Mouse (Mus musculus): ENCODE results near the gene Wdr95. TPM values are rescaled to one million over a fixed set of nuclear protein-coding genes. Genes with fewer than 3 reads are reported as not detected.

Gene Wdr95
- polyA plus RNA-seq, 1 experiment from 2014 or later: 0.36 TPM

DNA sequence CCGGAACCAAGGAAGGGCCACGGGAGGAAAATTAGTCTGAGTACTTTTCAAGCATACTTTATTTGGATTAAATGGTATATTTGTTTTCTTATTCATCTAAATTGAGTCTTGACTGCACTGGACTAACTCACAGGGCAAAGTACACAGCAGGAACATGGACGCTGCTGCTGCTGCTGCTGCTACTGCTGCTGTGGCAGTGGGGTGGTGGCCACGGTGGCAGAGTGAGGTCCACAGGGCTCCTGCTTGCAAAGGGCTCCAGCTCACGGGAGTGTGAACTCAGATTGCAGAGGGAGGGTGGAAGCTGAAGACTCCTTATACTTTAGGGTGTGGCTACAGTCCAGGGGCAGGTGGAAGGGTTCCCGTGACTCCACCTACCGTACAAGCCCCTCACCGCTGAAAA, 23.5 kb upstream of the Wdr95 start:
- 47% methylated on average over 8 of the region's 8 CpGs for WGBS
- Histone ChIP-seq H3K27ac (ENCODE audit: low read length) (no peak overlapping the region), H3K4me3 (ENCODE audit: low read depth, low read length) (no peak overlapping the region), H3K27me3 (replicated peaks; ENCODE audit: insufficient read depth, low read length) (no peaks in the 10 kb centered on the region), H3K9me3 (ENCODE audit: low read length) (no peaks in the 10 kb centered on the region), H3K4me2 (replicated peaks; ENCODE audit: low read depth, low read length) (no peak overlapping the region), H3K9ac (replicated peaks; ENCODE audit: low read depth) (no peak overlapping the region), H3K36me3 (ENCODE audit: insufficient read depth, low read length) (no peaks in the 10 kb centered on the region), H3K4me1 (ENCODE audit: insufficient read depth, low read depth, low read length) (no peaks in the 10 kb centered on the region; the same call in 1 of the 2 replicates)
- no peak for TF ChIP-seq CTCF (IDR thresholded peaks at IDR 0.05)
- no peak for TF ChIP-seq EP300 (IDR thresholded peaks at IDR 0.05)
- DNase-seq (ENCODE audit: low spot score): no peak
- no peak for ATAC-seq

DNA sequence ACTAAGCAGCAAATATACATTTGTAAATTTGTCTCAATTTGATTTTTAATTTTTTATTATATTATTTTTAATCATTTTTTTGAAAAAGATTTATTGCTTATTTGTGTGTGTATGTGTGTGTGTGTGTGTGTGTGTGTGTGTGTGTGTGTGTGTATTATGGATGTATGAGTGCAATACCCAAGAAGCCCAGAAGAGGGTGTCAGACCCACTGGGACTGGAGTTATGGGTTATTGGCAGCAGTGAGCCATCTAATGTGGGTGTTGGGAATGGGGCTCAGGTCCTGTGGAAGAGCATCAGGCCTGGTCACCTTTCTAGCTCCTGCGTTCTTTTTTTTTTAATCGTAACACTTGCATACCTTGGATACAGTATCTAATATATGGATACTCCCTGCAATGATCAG, 22.4 kb upstream of the Wdr95 start:
- H3K27ac ChIP-seq (ENCODE audit: low read length): no peak overlapping the region
- no peak overlapping the region for H3K9ac ChIP-seq (replicated peaks; ENCODE audit: low read depth)
- H3K27me3 ChIP-seq (replicated peaks; ENCODE audit: insufficient read depth, low read length): no peaks in the 10 kb centered on the region
- no peak overlapping the region for H3K4me3 ChIP-seq (ENCODE audit: low read depth, low read length)
- WGBS: 100% methylated on average over 2 of the region's 2 CpGs
- no peaks in the 10 kb centered on the region for H3K9me3 ChIP-seq (ENCODE audit: low read length)
- no peak for DNase-seq (ENCODE audit: low spot score)
- H3K4me2 ChIP-seq (replicated peaks; ENCODE audit: low read depth, low read length): no peak overlapping the region
- H3K4me1 ChIP-seq (ENCODE audit: insufficient read depth, low read depth, low read length): no peaks in the 10 kb centered on the region; the same call in 1 of the 2 replicates
- no peaks in the 10 kb centered on the region for H3K36me3 ChIP-seq (ENCODE audit: insufficient read depth, low read length)
- no peak for TF ChIP-seq EP300 (IDR thresholded peaks at IDR 0.05)
- TF ChIP-seq CTCF (IDR thresholded peaks at IDR 0.05): no peak
- ATAC-seq: no peak

DNA sequence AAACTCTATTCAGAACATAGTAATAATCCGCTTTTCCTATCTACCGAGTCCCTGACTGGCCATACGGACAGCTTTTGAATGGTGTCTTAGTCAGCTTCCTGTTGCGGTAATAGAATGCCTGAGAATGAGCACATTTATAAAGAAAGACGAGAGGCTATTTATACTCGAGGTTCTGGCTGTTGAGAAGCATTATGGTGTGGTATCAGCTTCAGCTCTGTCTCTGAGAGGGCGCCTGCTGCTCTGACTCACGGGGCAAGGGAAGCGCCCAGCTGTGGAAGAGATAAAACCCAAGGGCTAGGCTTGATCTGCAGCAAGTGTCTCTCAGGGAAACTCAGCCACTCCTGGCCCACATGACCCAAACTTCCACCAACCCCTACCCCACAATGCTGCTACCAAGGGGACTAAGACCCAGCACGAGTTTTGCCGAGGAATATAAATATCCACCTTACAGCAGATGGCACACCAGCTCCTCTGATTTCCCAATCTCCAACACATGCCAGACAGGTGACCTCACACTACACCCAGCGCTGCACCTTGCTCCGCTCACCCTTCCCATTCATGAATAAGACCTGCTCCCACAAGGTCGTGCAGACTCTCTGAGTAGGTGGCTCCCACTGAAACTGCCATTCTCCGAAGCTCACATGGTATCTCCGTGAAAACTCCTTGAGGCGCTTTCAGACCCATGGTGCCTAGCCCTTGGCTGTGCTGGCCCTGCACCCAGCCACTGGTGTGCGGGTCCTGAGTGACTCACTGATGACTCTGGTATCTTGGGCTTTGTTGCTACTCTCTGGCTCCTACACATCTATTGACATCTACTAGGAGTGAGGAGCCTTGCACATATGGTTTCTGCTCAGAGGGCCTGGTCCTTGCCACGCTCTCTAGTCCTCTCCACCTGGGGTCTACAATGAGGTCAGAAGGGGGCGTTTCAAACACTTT, 20.1 kb upstream of the Wdr95 start:
- Histone ChIP-seq H3K4me3 (ENCODE audit: low read depth, low read length) (no peak overlapping the region), H3K9me3 (ENCODE audit: low read length) (no peaks in the 10 kb centered on the region), H3K4me1 (ENCODE audit: insufficient read depth, low read depth, low read length) (peaks cover under 1% of the 10 kb centered on the region; the same call in 1 of the 2 replicates), H3K36me3 (ENCODE audit: insufficient read depth, low read length) (no peaks in the 10 kb centered on the region), H3K4me2 (replicated peaks; ENCODE audit: low read depth, low read length) (no peak overlapping the region), H3K27ac (ENCODE audit: low read length) (no peak overlapping the region), H3K9ac (replicated peaks; ENCODE audit: low read depth) (no peak overlapping the region), H3K27me3 (replicated peaks; ENCODE audit: insufficient read depth, low read length) (no peaks in the 10 kb centered on the region)
- ATAC-seq: 0 out of 2 replicates have a peak, but pooled peaks have one; percentile 38
- DNase-seq (ENCODE audit: low spot score): no peak
- 67% methylated on average over 20 of the region's 20 CpGs for WGBS
- no peak for TF ChIP-seq CTCF (IDR thresholded peaks at IDR 0.05)

DNA sequence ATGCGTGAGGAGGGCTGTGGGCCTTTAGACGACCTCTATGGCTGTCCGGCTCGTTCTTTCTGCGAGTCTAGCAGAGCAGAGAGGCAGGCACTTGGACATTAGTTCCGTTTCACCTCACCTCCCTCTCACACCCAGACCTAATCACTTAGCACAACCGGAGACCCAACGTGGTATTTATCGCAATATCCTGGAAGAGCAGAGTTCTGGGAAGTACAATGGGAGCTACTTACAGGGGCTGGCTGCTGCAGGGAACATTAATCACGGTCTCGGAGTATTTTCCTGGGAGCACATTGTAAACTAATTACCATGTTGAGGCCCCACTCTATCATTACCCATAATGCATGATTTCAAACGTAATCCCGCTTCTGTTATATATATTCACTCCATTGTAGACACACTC, 18.2 kb upstream of the Wdr95 start:
- DNase-seq (ENCODE audit: low spot score) (no peak), ATAC-seq (no peak)
- H3K4me1 ChIP-seq (ENCODE audit: insufficient read depth, low read depth, low read length): peaks cover 7% of the 10 kb centered on the region; the same call in 1 of the 2 replicates
- H3K27me3 ChIP-seq (replicated peaks; ENCODE audit: insufficient read depth, low read length): no peaks in the 10 kb centered on the region
- H3K9ac ChIP-seq (replicated peaks; ENCODE audit: low read depth): no peak overlapping the region
- H3K36me3 ChIP-seq (ENCODE audit: insufficient read depth, low read length): no peaks in the 10 kb centered on the region
- WGBS: 71% methylated on average over 13 of the region's 13 CpGs
- H3K9me3 ChIP-seq (ENCODE audit: low read length): no peaks in the 10 kb centered on the region
- no peak overlapping the region for H3K4me2 ChIP-seq (replicated peaks; ENCODE audit: low read depth, low read length)
- TF ChIP-seq CTCF (IDR thresholded peaks at IDR 0.05) (no peak), EP300 (IDR thresholded peaks at IDR 0.05) (no peak)
- no peak overlapping the region for H3K27ac ChIP-seq (ENCODE audit: low read length)
- no peak overlapping the region for H3K4me3 ChIP-seq (ENCODE audit: low read depth, low read length)

DNA sequence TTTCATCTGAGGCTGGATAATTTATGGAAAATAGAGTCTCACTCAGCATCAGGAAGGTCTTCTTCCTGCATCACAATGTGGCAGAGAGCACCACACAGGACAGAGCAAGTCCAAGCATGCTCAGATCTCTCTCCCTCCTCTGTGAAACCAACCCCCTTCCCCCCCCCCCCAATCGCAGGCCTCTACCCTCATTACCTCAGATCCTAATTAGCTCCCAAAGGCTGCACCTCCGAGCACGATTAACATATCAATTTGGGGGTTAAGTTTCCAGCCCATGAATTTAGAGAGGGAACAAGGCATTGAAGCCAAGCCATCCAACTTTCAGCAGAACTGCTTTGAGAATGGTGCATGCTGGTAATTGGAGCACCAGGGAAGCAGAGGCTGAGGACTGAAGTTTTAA, 15.8 kb upstream of the Wdr95 start:
- Histone ChIP-seq H3K4me1 (ENCODE audit: insufficient read depth, low read depth, low read length) (peaks cover 7% of the 10 kb centered on the region; the same call in 1 of the 2 replicates), H3K4me2 (replicated peaks; ENCODE audit: low read depth, low read length) (no peak overlapping the region), H3K27ac (ENCODE audit: low read length) (no peak overlapping the region), H3K27me3 (replicated peaks; ENCODE audit: insufficient read depth, low read length) (no peaks in the 10 kb centered on the region), H3K36me3 (ENCODE audit: insufficient read depth, low read length) (no peaks in the 10 kb centered on the region), H3K9ac (replicated peaks; ENCODE audit: low read depth) (no peak overlapping the region), H3K9me3 (ENCODE audit: low read length) (no peaks in the 10 kb centered on the region), H3K4me3 (ENCODE audit: low read depth, low read length) (no peak overlapping the region)
- ATAC-seq (no peak), DNase-seq (ENCODE audit: low spot score) (no peak)
- TF ChIP-seq CTCF (IDR thresholded peaks at IDR 0.05) (no peak), EP300 (IDR thresholded peaks at IDR 0.05) (no peak)
- WGBS: 67% methylated on average over 3 of the region's 3 CpGs

DNA sequence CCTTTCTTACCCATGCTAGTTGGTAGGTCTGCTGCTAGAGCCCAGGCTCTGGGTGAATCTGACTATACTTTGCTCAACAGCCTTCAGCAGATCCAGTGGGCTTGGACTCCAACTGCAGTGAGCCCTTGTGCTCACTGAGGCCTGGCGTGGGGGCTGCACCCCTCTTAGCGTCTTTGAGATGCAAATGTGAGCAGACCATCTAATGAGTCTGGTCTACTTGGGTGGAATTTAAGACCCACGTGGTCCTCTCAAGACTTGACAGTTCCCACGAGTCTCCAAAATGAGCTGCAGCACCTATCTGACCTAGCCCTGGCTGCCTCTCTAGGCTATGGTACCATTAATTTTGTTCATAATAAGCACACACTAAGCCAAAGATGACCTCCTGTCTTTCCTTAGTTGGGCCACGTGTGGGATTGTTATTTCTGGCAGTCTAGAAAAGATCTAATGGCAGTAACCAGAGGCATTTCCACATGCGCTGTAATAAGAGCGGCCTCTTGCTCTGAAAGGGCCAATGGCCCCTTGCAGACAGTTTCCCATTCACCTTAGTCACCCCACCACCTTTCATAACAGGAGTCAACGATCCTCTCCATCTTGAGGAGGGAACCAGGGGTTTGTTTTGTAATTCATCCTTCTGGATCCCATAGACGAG, 14.9 kb upstream of the Wdr95 start:
- no peaks in the 10 kb centered on the region for H3K9me3 ChIP-seq (ENCODE audit: low read length)
- peak overlapping the region; percentile 7; the same call in 1 of the 2 replicates for H3K27ac ChIP-seq (ENCODE audit: low read length)
- H3K36me3 ChIP-seq (ENCODE audit: insufficient read depth, low read length): no peaks in the 10 kb centered on the region
- TF ChIP-seq CTCF (IDR thresholded peaks at IDR 0.05): no peak
- no peaks in the 10 kb centered on the region for H3K27me3 ChIP-seq (replicated peaks; ENCODE audit: insufficient read depth, low read length)
- no peak overlapping the region for H3K4me3 ChIP-seq (ENCODE audit: low read depth, low read length)
- 34% methylated on average over 9 of the region's 9 CpGs for WGBS
- no peak for DNase-seq (ENCODE audit: low spot score)
- H3K9ac ChIP-seq (replicated peaks; ENCODE audit: low read depth): no peak overlapping the region
- H3K4me1 ChIP-seq (ENCODE audit: insufficient read depth, low read depth, low read length): peaks cover 7% of the 10 kb centered on the region; the same call in 1 of the 2 replicates
- ATAC-seq: 0 out of 2 replicates have a peak, but pooled peaks have one; percentile 9
- H3K4me2 ChIP-seq (replicated peaks; ENCODE audit: low read depth, low read length): peak overlapping the region; percentile 46
